Mouse (Mus musculus) bone marrow macrophage, adult 2 months (primary cell): ENCODE results near the gene Rap1gap.

ENCODE experiments used
- CTCF ChIP-seq: IDR thresholded peaks from 2 replicates; pipeline ENCODE4 v1.5.1; 2012; ENCODE audit warnings: low read depth, mild to moderate bottlenecking, low read length, moderate library complexity
- POLR2A ChIP-seq: IDR thresholded peaks from 2 replicates; pipeline ENCODE4 v1.6.1; 2012; ENCODE audit warnings: mild to moderate bottlenecking, low read depth, low read length, borderline replicate concordance

GRCm38 (mm10) chr4:137748726-137749125, 84.2 kb downstream of the Rap1gap start:
- TF ChIP-seq CTCF (no peak), POLR2A (no peak)
